Mouse (Mus musculus): Measurements from ENCODE around the gene Mael.
A peak's percentile ranks its signal among the peaks of the same experiment; 100 is the strongest.

- TF ChIP-seq CTCF (IDR thresholded peaks at IDR 0.05; ENCODE audit: low read depth) (0 out of 2 replicates have a peak, but pooled peaks have one; percentile 6), EP300 (optimal IDR thresholded peaks at IDR 0.05) (no peak)
These were observed 57.0 kb downstream of the Mael start for GRCm38 (mm10) chr1:166181510-166181909.
